Mouse (Mus musculus) cortical plate, adult 2 months (tissue): ENCODE measurements around the gene Rab28. TPM values are rescaled to one million over a fixed set of nuclear protein-coding genes. Genes with fewer than 3 reads are reported as not detected.
"Not testable (repeated sequence)": the region's sequence is repeated elsewhere in the genome, so short reads cannot be mapped to it uniquely, and the experiment has no call there.

ENCODE experiments used
- H3K27ac ChIP-seq: fragments of 200-500 bp; 2 replicates; pipeline ENCODE4 v1.5.1; 2012; ENCODE audit warnings: low read length, control low read depth, inconsistent platforms; ENCODE audit not compliant: insufficient read depth
- H3K4me1 ChIP-seq: fragments of 200-500 bp; 2 replicates; pipeline ENCODE4 v1.6.1; 2011; ENCODE audit warnings: low read length; ENCODE audit not compliant: control insufficient read depth, insufficient read depth
- H3K4me3 ChIP-seq: fragments of 200-500 bp; 2 replicates; pipeline ENCODE4 v1.5.1; 2011; ENCODE audit warnings: mild to moderate bottlenecking, low read length, control low read depth; ENCODE audit not compliant: insufficient read depth
- CTCF ChIP-seq: fragments of 200-500 bp; IDR thresholded peaks from 2 replicates; pipeline ENCODE4 v1.5.1; 2011; ENCODE audit warnings: mild to moderate bottlenecking, control low read depth, low read length; ENCODE audit not compliant: insufficient read depth; ENCODE audit errors: extremely low read depth
- POLR2A ChIP-seq: fragments of 200-500 bp; IDR thresholded peaks from 2 replicates; pipeline ENCODE4 v1.6.1; 2011; ENCODE audit warnings: mild to moderate bottlenecking, low read length, control low read depth; ENCODE audit not compliant: insufficient read depth; ENCODE audit errors: extremely low read depth
- polyA plus RNA-seq: library from polyadenylated mRNA; depleted of rRNA; stranded (reverse); fragments of >200 nt; gene quantifications from 2 replicates; pipeline ENCODE4 v1.2.3, GENCODE M21; 2012

The Rab28 gene
- polyA plus RNA-seq, 1 experiment = 68.4 TPM

- no peak for TF ChIP-seq POLR2A
- TF ChIP-seq CTCF = no peak
- no peak overlapping the region for H3K4me3 ChIP-seq
- H3K27ac ChIP-seq = no peak overlapping the region
- H3K4me1 ChIP-seq = no peaks in the 10 kb centered on the region
Measured at GRCm38 (mm10) chr5:41737039-41737438, 29.1 kb upstream of the Rab28 start.

- Histone ChIP-seq H3K4me1 (no peaks in the 10 kb centered on the region), H3K27ac (no peak overlapping the region), H3K4me3 (no peak overlapping the region)
- TF ChIP-seq CTCF (no peak), POLR2A (no peak)
Measured at GRCm38 (mm10) chr5:41727017-41727416, 19.1 kb upstream of the Rab28 start.

GRCm38 (mm10) chr5:41725573-41725972 is 17.6 kb upstream of the Rab28 start:
- Histone ChIP-seq H3K4me3 (no peak overlapping the region), H3K4me1 (no peaks in the 10 kb centered on the region), H3K27ac (no peak overlapping the region)
- TF ChIP-seq POLR2A = no peak
- TF ChIP-seq CTCF = no peak

- Histone ChIP-seq H3K4me1 (peaks cover 1% of the 10 kb centered on the region; the same call in 1 of the 2 replicates), H3K27ac (peak overlapping the region; percentile 96), H3K4me3 (peak overlapping the region; percentile 83)
- TF ChIP-seq CTCF (no peak), POLR2A (no peak; the same call in 1 of the 2 replicates)
Measured at GRCm38 (mm10) chr5:41707115-41708015, 592 bp downstream of the Rab28 start.

GRCm38 (mm10) chr5:41706777-41707114 is 1.2 kb downstream of the Rab28 start:
- Histone ChIP-seq H3K4me1 (peaks cover 1% of the 10 kb centered on the region; the same call in 1 of the 2 replicates), H3K27ac (no peak overlapping the region), H3K4me3 (peak overlapping the region; percentile 83)
- TF ChIP-seq POLR2A (no peak), CTCF (no peak)

- H3K4me3 ChIP-seq, H3K27ac ChIP-seq, H3K4me1 ChIP-seq: not testable (repeated sequence)
Measured at GRCm38 (mm10) chr5:41701085-41701484, 6.9 kb downstream of the Rab28 start.

- H3K27ac ChIP-seq = no peak overlapping the region
- H3K4me3 ChIP-seq = no peak overlapping the region
- no peak for TF ChIP-seq CTCF
- TF ChIP-seq POLR2A = no peak
- no peaks in the 10 kb centered on the region for H3K4me1 ChIP-seq
Measured at GRCm38 (mm10) chr5:41697958-41698357, 10.0 kb downstream of the Rab28 start.

GRCm38 (mm10) chr5:41685016-41685415 is 22.9 kb downstream of the Rab28 start:
- Histone ChIP-seq H3K27ac (no peak overlapping the region), H3K4me3 (no peak overlapping the region), H3K4me1 (no peaks in the 10 kb centered on the region)
- TF ChIP-seq POLR2A (no peak), CTCF (no peak)

- no peak overlapping the region for H3K27ac ChIP-seq
Measured at GRCm38 (mm10) chr5:41683976-41684375, 24.0 kb downstream of the Rab28 start.

GRCm38 (mm10) chr5:41666012-41666411 is 41.9 kb downstream of the Rab28 start:
- no peak overlapping the region for H3K27ac ChIP-seq
- no peak for TF ChIP-seq CTCF
- H3K4me3 ChIP-seq = no peak overlapping the region
- H3K4me1 ChIP-seq = no peaks in the 10 kb centered on the region

More at GRCm38 (mm10) chr5:41683976-41684375, 24.0 kb downstream of the Rab28 start:
- Histone ChIP-seq H3K4me1 (no peaks in the 10 kb centered on the region), H3K4me3 (no peak overlapping the region)
- TF ChIP-seq CTCF = no peak
- TF ChIP-seq POLR2A = no peak
